ENCODE assay signal across 19 mouse cellular contexts in genomic region chr6:34483811-34484210, GRCm38 (mm10). TPM values are rescaled to one million over a fixed set of nuclear protein-coding genes. Genes with fewer than 3 reads are reported as not detected.
DNase-seq lines count a peak whose midpoint lies in the region; ATAC-seq and TF ChIP-seq lines count a peak whose summit lies in the region.
"Had no signal": no experiment of that assay in that cellular context is flagged by ENCODE, and none has a peak within 500 bp of the region (broad histone marks: within the 10 kb centered on the region; RNA-seq: fewer than 3 reads in every experiment).

No protein-coding gene starts in this region.

- H3K9ac ChIP-seq in limb, embryonic 12.5 days (replicated peaks) = no peak overlapping the region
- no peak overlapping the region for H3K9ac ChIP-seq in liver, embryonic 14.5 days (replicated peaks)
- H3K9ac ChIP-seq: forebrain, embryonic 15.5 days; heart, embryonic 15.5 days; hindbrain, embryonic 15.5 days had no signal

- no peaks in the 10 kb centered on the region for H3K27me3 ChIP-seq in heart, embryonic 10.5 days (ENCODE audit: insufficient read depth, poor library complexity, severe bottlenecking)
- no peaks in the 10 kb centered on the region for H3K27me3 ChIP-seq in limb, embryonic 12.5 days
- H3K27me3 ChIP-seq in limb, embryonic 10.5 days (ENCODE audit: low read depth, poor library complexity, severe bottlenecking) = no peaks in the 10 kb centered on the region
- H3K27me3 ChIP-seq in liver, embryonic 14.5 days (ENCODE audit: control insufficient read depth, insufficient read depth, low read length) = no peaks in the 10 kb centered on the region
- H3K27me3 ChIP-seq: CH12.LX; forebrain, embryonic 15.5 days; heart, embryonic 15.5 days; hindbrain, embryonic 15.5 days; Patski had no signal

- H3K4me2 ChIP-seq in limb, embryonic 12.5 days = no peak overlapping the region
- H3K4me2 ChIP-seq in liver, embryonic 14.5 days (ENCODE audit: low read depth) = peak overlapping the region; percentile 20; the same call in 1 of the 2 replicates
- H3K4me2 ChIP-seq: forebrain, embryonic 15.5 days; heart, embryonic 15.5 days; hindbrain, embryonic 15.5 days had no signal

- H3K4me3 ChIP-seq in heart, embryonic 10.5 days = no peak overlapping the region
- H3K4me3 ChIP-seq in limb, embryonic 12.5 days (replicated peaks) = no peak overlapping the region
- H3K4me3 ChIP-seq in limb, embryonic 10.5 days = no peak overlapping the region
- no peak overlapping the region for H3K4me3 ChIP-seq in liver, embryonic 14.5 days (ENCODE audit: insufficient read depth in 1 of 2, low read depth in 2 of 2, low read length in 2 of 2)
- H3K4me3 ChIP-seq: embryonic facial prominence, embryonic 10.5 days; forebrain, embryonic 15.5 days; heart, embryonic 15.5 days; hindbrain, embryonic 15.5 days had no signal

- peaks cover 24% of the 10 kb centered on the region for H3K4me1 ChIP-seq in heart, embryonic 10.5 days
- peaks cover 27% of the 10 kb centered on the region for H3K4me1 ChIP-seq in limb, embryonic 12.5 days (replicated peaks)
- peaks cover 25% of the 10 kb centered on the region for H3K4me1 ChIP-seq in limb, embryonic 10.5 days
- peaks cover 43 to 55% of the 10 kb centered on the region in 2 experiments for H3K4me1 ChIP-seq in liver, embryonic 14.5 days (replicated peaks; ENCODE audit: control insufficient read depth in 2 of 2, insufficient read depth in 2 of 2, low read length in 1 of 2)

- peaks cover 10% of the 10 kb centered on the region for H3K36me3 ChIP-seq in heart, embryonic 10.5 days
- peaks cover 19% of the 10 kb centered on the region for H3K36me3 ChIP-seq in limb, embryonic 12.5 days
- H3K36me3 ChIP-seq in limb, embryonic 10.5 days = peaks cover 19% of the 10 kb centered on the region
- peaks cover 16% of the 10 kb centered on the region for H3K36me3 ChIP-seq in liver, embryonic 14.5 days (replicated peaks; ENCODE audit: control insufficient read depth, insufficient read depth, low read depth)
- H3K36me3 ChIP-seq: heart, embryonic 15.5 days had no signal

- whole genome bisulfite sequencing in heart, embryonic 10.5 days = 90% methylated on average over 7 of the region's 7 CpGs
- WGBS in limb, embryonic 12.5 days = 87% methylated on average over 7 of the region's 7 CpGs
- 96% methylated on average over 7 of the region's 7 CpGs for WGBS in limb, embryonic 10.5 days
- 85% methylated on average over 7 of the region's 7 CpGs for WGBS in liver, embryonic 14.5 days (ENCODE audit: insufficient replicate concordance)

- H3K27ac ChIP-seq in heart, embryonic 10.5 days = no peak overlapping the region
- H3K27ac ChIP-seq in limb, embryonic 12.5 days = 0 out of 2 replicates have a peak overlapping the region, but pooled peaks have one; percentile 29
- H3K27ac ChIP-seq in limb, embryonic 10.5 days = no peak overlapping the region
- H3K27ac ChIP-seq in liver, embryonic 14.5 days = no peak overlapping the region
- H3K27ac ChIP-seq: embryonic facial prominence, embryonic 10.5 days; forebrain, embryonic 15.5 days; heart, embryonic 15.5 days; hindbrain, embryonic 15.5 days had no signal

- TF ChIP-seq CTCF in liver, embryonic 14.5 days (IDR thresholded peaks at IDR 0.05; ENCODE audit: low read depth) = no peak

- H3K9me3 ChIP-seq in heart, embryonic 10.5 days = no peaks in the 10 kb centered on the region
- H3K9me3 ChIP-seq in limb, embryonic 12.5 days = no peaks in the 10 kb centered on the region
- H3K9me3 ChIP-seq in limb, embryonic 10.5 days (replicated peaks) = no peaks in the 10 kb centered on the region
- no peaks in the 10 kb centered on the region for H3K9me3 ChIP-seq in liver, embryonic 14.5 days (ENCODE audit: control insufficient read depth, low read length)
- H3K9me3 ChIP-seq: embryonic facial prominence, embryonic 10.5 days; forebrain, embryonic 15.5 days; heart, embryonic 15.5 days; hindbrain, embryonic 15.5 days had no signal

- peak; percentile 66 for DNase-seq in heart, embryonic 10.5 days (ENCODE audit: low spot score)
- DNase-seq in heart, postnatal 36 days = no peak
- DNase-seq in limb, embryonic 10.5 days (ENCODE audit: low spot score) = no peak
- no peak for DNase-seq in liver, embryonic 14.5 days (ENCODE audit: low read depth in 3 of 3, low spot score in 3 of 3)
- DNase-seq in left cerebral cortex, adult 11 months (ENCODE audit: low spot score) = no peak
- DNase-seq: adrenal gland, postnatal 14 days; cerebellum, adult 11-12 months; cerebellum, adult 9-10 months; cerebellum, postnatal 36 days; gastrocnemius, postnatal 36 days; heart, adult 18-20 months had no signal

- ATAC-seq in limb, embryonic 12.5 days (ENCODE audit: insufficient number of reproducible peaks, insufficient read depth, low FRiP score, low TSS enrichment, low read depth) = no peak
- no peak for ATAC-seq in liver, embryonic 14.5 days (ENCODE audit: insufficient read depth)
- ATAC-seq: activated CD4-positive, CD25-positive, alpha-beta regulatory T cell, adult 4 months; forebrain, embryonic 15.5 days; Patski had no signal

- TF ChIP-seq EP300 in liver, embryonic 14.5 days (IDR thresholded peaks at IDR 0.05; ENCODE audit: low read depth) = no peak

- intact Hi-C loops in heart, postnatal 36 days (cut with DNase I) = no loop called here

RNA-seq across cellular contexts. Expression of gene Bpgm, which starts 7.8 kb away (rescaled TPM):
- polyA plus RNA-seq in heart, embryonic 10.5 days (2016; fragmentation: Nextera tagmentation; extraction: Ambion mirVana) = 54.3 and 59.3 TPM in 2 replicates
- 10 to 100 TPM; 54.7 to 59.1 TPM for total RNA-seq in heart, postnatal 36 days (2021)
- 51.0 and 51.5 TPM in 2 replicates for polyA plus RNA-seq in limb, embryonic 12.5 days (2016; fragmentation: Nextera tagmentation; extraction: Ambion mirVana)
- polyA plus RNA-seq in limb, embryonic 10.5 days (2016; fragmentation: Nextera tagmentation; extraction: Ambion mirVana) = 46.7 and 49.5 TPM in 2 replicates
- polyA plus RNA-seq in liver, embryonic 14.5 days (2012; rRNA removed) = 84.9 and 140 TPM in 2 replicates
- polyA plus RNA-seq in liver, embryonic 14.5 days (2014; fragmentation: Nextera tagmentation; extraction: Ambion mirVana) = 136 and 143 TPM in 2 replicates
